Mouse (Mus musculus): ENCODE results near the gene Kat5. TPM values are rescaled to one million over a fixed set of nuclear protein-coding genes. Genes with fewer than 3 reads are reported as not detected.
A peak's percentile ranks its signal among the peaks of the same experiment; 100 is the strongest.

Gene Kat5
- polyA plus RNA-seq, 1 experiment = 37.1 TPM

- no peaks in the 10 kb centered on the region for H3K36me3 ChIP-seq (ENCODE audit: control insufficient read depth, insufficient read depth)
- H3K27me3 ChIP-seq (ENCODE audit: control insufficient read depth, insufficient read depth, insufficient read length) = no peaks in the 10 kb centered on the region
- no peak overlapping the region for H3K4me3 ChIP-seq
- no peaks in the 10 kb centered on the region for H3K79me2 ChIP-seq (ENCODE audit: control insufficient read depth, insufficient read depth)
- no peak overlapping the region for H3K4me2 ChIP-seq (ENCODE audit: low read depth)
- TF ChIP-seq POLR2AphosphoS2 (IDR thresholded peaks at IDR 0.05; ENCODE audit: insufficient read length, low read depth) = no peak
- TF ChIP-seq USF1 (IDR thresholded peaks at IDR 0.05; ENCODE audit: low read depth) = no peak
- TF ChIP-seq MYOD1 (IDR thresholded peaks at IDR 0.05; ENCODE audit: control insufficient read depth in 1 of 3, insufficient read length in 2 of 3, low read depth in 2 of 3) = no peak
- TF ChIP-seq E2F4 (IDR thresholded peaks at IDR 0.05; ENCODE audit: insufficient read depth) = no peak
- no peak for TF ChIP-seq REST (IDR thresholded peaks at IDR 0.05; ENCODE audit: insufficient read depth, insufficient read length)
- TF ChIP-seq CEBPB (IDR thresholded peaks at IDR 0.05; ENCODE audit: insufficient read depth, poor library complexity, severe bottlenecking) = no peak
- TF ChIP-seq SRF (IDR thresholded peaks at IDR 0.05; ENCODE audit: control insufficient read depth, insufficient read length, low read depth) = no peak
- no peak for TF ChIP-seq MAX (IDR thresholded peaks at IDR 0.05; ENCODE audit: low read depth)
- no peak for TF ChIP-seq POLR2A (IDR thresholded peaks at IDR 0.05; ENCODE audit: insufficient read length, low read depth)
- TF ChIP-seq TCF3 (IDR thresholded peaks at IDR 0.05; ENCODE audit: insufficient read length, low read depth) = no peak
- TF ChIP-seq TCF12 (IDR thresholded peaks at IDR 0.05; ENCODE audit: insufficient read depth, poor library complexity, severe bottlenecking) = no peak
- TF ChIP-seq MYOG (IDR thresholded peaks at IDR 0.05; ENCODE audit: control insufficient read depth in 1 of 3, insufficient read depth in 1 of 3, insufficient read length in 2 of 3, low read depth in 2 of 3) = no peak
- no peak overlapping the region for H3ac ChIP-seq (ENCODE audit: control insufficient read depth, insufficient read length)
Observed at GRCm38 (mm10) chr19:5614953-5615352, 4.9 kb upstream of the Kat5 start.

GRCm38 (mm10) chr19:5612762-5613411 is 2.9 kb upstream of the Kat5 start:
- H3K4me3 ChIP-seq = no peak overlapping the region
- no peak overlapping the region for H3ac ChIP-seq (ENCODE audit: control insufficient read depth, insufficient read length)
- H3K79me2 ChIP-seq (ENCODE audit: control insufficient read depth, insufficient read depth) = peaks cover 7% of the 10 kb centered on the region
- TF ChIP-seq TCF12 (IDR thresholded peaks at IDR 0.05; ENCODE audit: insufficient read depth, poor library complexity, severe bottlenecking) = no peak
- no peak for TF ChIP-seq MAX (IDR thresholded peaks at IDR 0.05; ENCODE audit: low read depth)
- TF ChIP-seq MYOG (IDR thresholded peaks at IDR 0.05; ENCODE audit: control insufficient read depth in 1 of 3, insufficient read depth in 1 of 3, insufficient read length in 2 of 3, low read depth in 2 of 3) = no peak
- TF ChIP-seq REST (IDR thresholded peaks at IDR 0.05; ENCODE audit: insufficient read depth, insufficient read length) = no peak
- TF ChIP-seq POLR2AphosphoS2 (IDR thresholded peaks at IDR 0.05; ENCODE audit: insufficient read length, low read depth) = no peak
- TF ChIP-seq POLR2A (IDR thresholded peaks at IDR 0.05; ENCODE audit: insufficient read length, low read depth) = no peak
- TF ChIP-seq USF1 (IDR thresholded peaks at IDR 0.05; ENCODE audit: low read depth) = no peak
- no peak for TF ChIP-seq MYOD1 (IDR thresholded peaks at IDR 0.05; ENCODE audit: control insufficient read depth in 1 of 3, insufficient read length in 2 of 3, low read depth in 2 of 3)
- peaks cover under 1% of the 10 kb centered on the region for H3K36me3 ChIP-seq (ENCODE audit: control insufficient read depth, insufficient read depth)
- no peaks in the 10 kb centered on the region for H3K27me3 ChIP-seq (ENCODE audit: control insufficient read depth, insufficient read depth, insufficient read length)
- no peak overlapping the region for H3K4me2 ChIP-seq (ENCODE audit: low read depth)

GRCm38 (mm10) chr19:5611973-5612372 is 1.9 kb upstream of the Kat5 start:
- H3K27me3 ChIP-seq (ENCODE audit: control insufficient read depth, insufficient read depth, insufficient read length) = no peaks in the 10 kb centered on the region
- H3K4me3 ChIP-seq = no peak overlapping the region
- peaks cover 10% of the 10 kb centered on the region for H3K36me3 ChIP-seq (ENCODE audit: control insufficient read depth, insufficient read depth)
- H3ac ChIP-seq (ENCODE audit: control insufficient read depth, insufficient read length) = no peak overlapping the region
- TF ChIP-seq E2F4 (IDR thresholded peaks at IDR 0.05; ENCODE audit: insufficient read depth) (no peak), POLR2AphosphoS2 (IDR thresholded peaks at IDR 0.05; ENCODE audit: insufficient read length, low read depth) (no peak), MYOG (IDR thresholded peaks at IDR 0.05; ENCODE audit: control insufficient read depth in 1 of 3, insufficient read depth in 1 of 3, insufficient read length in 2 of 3, low read depth in 2 of 3) (no peak), TCF12 (IDR thresholded peaks at IDR 0.05; ENCODE audit: insufficient read depth, poor library complexity, severe bottlenecking) (no peak), POLR2A (IDR thresholded peaks at IDR 0.05; ENCODE audit: insufficient read length, low read depth) (no peak), CEBPB (IDR thresholded peaks at IDR 0.05; ENCODE audit: insufficient read depth, poor library complexity, severe bottlenecking) (no peak), SRF (IDR thresholded peaks at IDR 0.05; ENCODE audit: control insufficient read depth, insufficient read length, low read depth) (no peak), MAX (IDR thresholded peaks at IDR 0.05; ENCODE audit: low read depth) (no peak), REST (IDR thresholded peaks at IDR 0.05; ENCODE audit: insufficient read depth, insufficient read length) (no peak), MYOD1 (IDR thresholded peaks at IDR 0.05; ENCODE audit: control insufficient read depth in 1 of 3, insufficient read length in 2 of 3, low read depth in 2 of 3) (no peak), TCF3 (IDR thresholded peaks at IDR 0.05; ENCODE audit: insufficient read length, low read depth) (no peak), USF1 (IDR thresholded peaks at IDR 0.05; ENCODE audit: low read depth) (no peak)
- H3K79me2 ChIP-seq (ENCODE audit: control insufficient read depth, insufficient read depth) = peaks cover 7% of the 10 kb centered on the region
- no peak overlapping the region for H3K4me2 ChIP-seq (ENCODE audit: low read depth)

GRCm38 (mm10) chr19:5609171-5609546 is 878 bp downstream of the Kat5 start:
- Histone ChIP-seq H3K27me3 (ENCODE audit: control insufficient read depth, insufficient read depth, insufficient read length) (no peaks in the 10 kb centered on the region), H3K4me2 (ENCODE audit: low read depth) (peak overlapping the region; percentile 68), H3K4me3 (peak overlapping the region; percentile 53), H3ac (ENCODE audit: control insufficient read depth, insufficient read length) (peak overlapping the region; percentile 43), H3K79me2 (ENCODE audit: control insufficient read depth, insufficient read depth) (peaks cover 7% of the 10 kb centered on the region), H3K36me3 (ENCODE audit: control insufficient read depth, insufficient read depth) (peaks cover 24% of the 10 kb centered on the region)
- TF ChIP-seq TCF3 (IDR thresholded peaks at IDR 0.05; ENCODE audit: insufficient read length, low read depth) = no peak
- no peak for TF ChIP-seq POLR2A (IDR thresholded peaks at IDR 0.05; ENCODE audit: insufficient read length, low read depth)
- TF ChIP-seq SRF (IDR thresholded peaks at IDR 0.05; ENCODE audit: control insufficient read depth, insufficient read length, low read depth) = no peak
- TF ChIP-seq MYOD1 (IDR thresholded peaks at IDR 0.05; ENCODE audit: control insufficient read depth in 1 of 3, insufficient read length in 2 of 3, low read depth in 2 of 3) = no peak
- no peak for TF ChIP-seq MYOG (IDR thresholded peaks at IDR 0.05; ENCODE audit: control insufficient read depth in 1 of 3, insufficient read depth in 1 of 3, insufficient read length in 2 of 3, low read depth in 2 of 3)
- no peak for TF ChIP-seq MAX (IDR thresholded peaks at IDR 0.05; ENCODE audit: low read depth)
- no peak for TF ChIP-seq USF1 (IDR thresholded peaks at IDR 0.05; ENCODE audit: low read depth)
- TF ChIP-seq E2F4 (IDR thresholded peaks at IDR 0.05; ENCODE audit: insufficient read depth) = no peak
- TF ChIP-seq TCF12 (IDR thresholded peaks at IDR 0.05; ENCODE audit: insufficient read depth, poor library complexity, severe bottlenecking) = no peak
- no peak for TF ChIP-seq POLR2AphosphoS2 (IDR thresholded peaks at IDR 0.05; ENCODE audit: insufficient read length, low read depth)
- TF ChIP-seq CEBPB (IDR thresholded peaks at IDR 0.05; ENCODE audit: insufficient read depth, poor library complexity, severe bottlenecking) = no peak
- no peak for TF ChIP-seq REST (IDR thresholded peaks at IDR 0.05; ENCODE audit: insufficient read depth, insufficient read length)

All from myocyte (in vitro differentiated cells).